ENCODE assay signal across 14 mouse cellular contexts in genomic region chr15:25763106-25763505, GRCm38 (mm10).
A peak's percentile ranks its signal among the peaks of the same experiment; 100 is the strongest.
DNase-seq lines count a peak whose midpoint lies in the region; ATAC-seq and TF ChIP-seq lines count a peak whose summit lies in the region.
"Had no signal": no experiment of that assay in that cellular context is flagged by ENCODE, and none has a peak within 500 bp of the region (broad histone marks: within the 10 kb centered on the region; RNA-seq: fewer than 3 reads in every experiment).

No protein-coding gene starts in this region.

- no peak for TF ChIP-seq CTCF in E14TG2a.4 (conservative IDR thresholded peaks at IDR 0.05; ENCODE audit: low read length)

- peaks cover 92% of the 10 kb centered on the region for H3K4me1 ChIP-seq in E14TG2a.4 (replicated peaks; ENCODE audit: low read depth, low read length)
- peaks cover 8% of the 10 kb centered on the region for H3K4me1 ChIP-seq in embryonic facial prominence, embryonic 11.5 days (ENCODE audit: control insufficient read depth, insufficient read depth, low read length)
- peaks cover 92% of the 10 kb centered on the region for H3K4me1 ChIP-seq in hindbrain, embryonic 10.5 days (replicated peaks)
- peaks cover 72% of the 10 kb centered on the region for H3K4me1 ChIP-seq in midbrain, embryonic 14.5 days (ENCODE audit: control insufficient read depth, insufficient read depth, low read length)
- H3K4me1 ChIP-seq in intestine, embryonic 16.5 days (ENCODE audit: control insufficient read depth, insufficient read depth, low read length) = peaks cover 28% of the 10 kb centered on the region

- no peak overlapping the region for H3K9ac ChIP-seq in embryonic facial prominence, embryonic 11.5 days (replicated peaks; ENCODE audit: low read length)
- no peak overlapping the region for H3K9ac ChIP-seq in midbrain, embryonic 14.5 days (replicated peaks; ENCODE audit: low read length)
- no peak overlapping the region for H3K9ac ChIP-seq in intestine, embryonic 16.5 days (ENCODE audit: low read depth, low read length)
- H3K9ac ChIP-seq: liver, postnatal 0 days had no signal

- no peak overlapping the region for H3K4me2 ChIP-seq in embryonic facial prominence, embryonic 11.5 days (ENCODE audit: low read depth, low read length)
- peak overlapping the region; percentile 41 for H3K4me2 ChIP-seq in midbrain, embryonic 14.5 days (ENCODE audit: low read length)
- H3K4me2 ChIP-seq in intestine, embryonic 16.5 days (ENCODE audit: low read depth, low read length) = no peak overlapping the region

- H3K9me3 ChIP-seq in E14TG2a.4 (ENCODE audit: low read length) = no peaks in the 10 kb centered on the region
- H3K9me3 ChIP-seq in embryonic facial prominence, embryonic 11.5 days (replicated peaks; ENCODE audit: control insufficient read depth, low read length) = no peaks in the 10 kb centered on the region
- no peaks in the 10 kb centered on the region for H3K9me3 ChIP-seq in hindbrain, embryonic 10.5 days
- no peaks in the 10 kb centered on the region for H3K9me3 ChIP-seq in midbrain, embryonic 14.5 days (ENCODE audit: control insufficient read depth, low read length)
- H3K9me3 ChIP-seq in intestine, embryonic 16.5 days (ENCODE audit: control insufficient read depth, low read length) = no peaks in the 10 kb centered on the region
- H3K9me3 ChIP-seq: megakaryocyte, embryonic 14.5 days had no signal

- peak overlapping the region; percentile 81 for H3K4me3 ChIP-seq in E14TG2a.4 (replicated peaks; ENCODE audit: low read length)
- H3K4me3 ChIP-seq in embryonic facial prominence, embryonic 11.5 days (ENCODE audit: low read depth, low read length) = no peak overlapping the region
- H3K4me3 ChIP-seq in hindbrain, embryonic 10.5 days = peak overlapping the region; percentile 32
- H3K4me3 ChIP-seq in midbrain, embryonic 14.5 days (replicated peaks; ENCODE audit: low read depth, low read length) = no peak overlapping the region
- no peak overlapping the region for H3K4me3 ChIP-seq in intestine, embryonic 16.5 days (ENCODE audit: low read length)
- H3K4me3 ChIP-seq: heart, adult 2 months; megakaryocyte, embryonic 14.5 days had no signal

- DNase-seq in embryonic facial prominence, embryonic 11.5 days (ENCODE audit: low spot score) = no peak
- no peak for DNase-seq in hindbrain, embryonic 10.5 days (ENCODE audit: low spot score)
- DNase-seq in midbrain, embryonic 14.5 days = peak; percentile 48
- no peak for DNase-seq in kidney, postnatal 25 days
- DNase-seq in adrenal gland, adult (ENCODE audit: inconsistent age in 2 of 2, low spot score in 1 of 2) = no peak
- DNase-seq in left cerebral cortex, postnatal 36 days (ENCODE audit: low spot score in 2 of 2) = no peak
- DNase-seq: cerebellum, adult 9-10 months; heart, adult 2 months; kidney, postnatal 4 days; liver, postnatal 0 days; thymus, postnatal 14 days had no signal

- ATAC-seq in embryonic facial prominence, embryonic 11.5 days (replicated peaks; ENCODE audit: insufficient number of reproducible peaks, low FRiP score, low TSS enrichment, low read depth) = no peak
- no peak for ATAC-seq in midbrain, embryonic 14.5 days (ENCODE audit: low FRiP score, low TSS enrichment)
- no peak for ATAC-seq in intestine, embryonic 16.5 days
- ATAC-seq: liver, postnatal 0 days had no signal

- 65% methylated on average over 7 of the region's 7 CpGs for WGBS in embryonic facial prominence, embryonic 11.5 days
- 41% methylated on average over 7 of the region's 7 CpGs for WGBS in hindbrain, embryonic 10.5 days
- 7% methylated on average over 7 of the region's 7 CpGs for WGBS in midbrain, embryonic 14.5 days
- WGBS in intestine, embryonic 16.5 days = 77% methylated on average over 7 of the region's 7 CpGs

- intact Hi-C loops in left cerebral cortex, postnatal 36 days (cut with DNase I) = no loop called here

- H3K27ac ChIP-seq in embryonic facial prominence, embryonic 11.5 days (replicated peaks; ENCODE audit: low read depth, low read length) = peak overlapping the region; percentile 56; the same call in 1 of the 2 replicates
- H3K27ac ChIP-seq in hindbrain, embryonic 10.5 days = peak overlapping the region; percentile 85
- peak overlapping the region; percentile 87 for H3K27ac ChIP-seq in midbrain, embryonic 14.5 days (replicated peaks; ENCODE audit: low read depth, low read length)
- H3K27ac ChIP-seq in intestine, embryonic 16.5 days (ENCODE audit: low read length) = no peak overlapping the region
- H3K27ac ChIP-seq: heart, adult 2 months had no signal

- H3K36me3 ChIP-seq in E14TG2a.4 (ENCODE audit: insufficient read depth, low read length) = peaks cover 61% of the 10 kb centered on the region
- no peaks in the 10 kb centered on the region; the same call in 1 of the 2 replicates for H3K36me3 ChIP-seq in embryonic facial prominence, embryonic 11.5 days (replicated peaks; ENCODE audit: control insufficient read depth, insufficient read depth, low read depth, low read length)
- 0 out of 2 replicates have a peak, but pooled peaks cover 3% of the 10 kb centered on the region for H3K36me3 ChIP-seq in hindbrain, embryonic 10.5 days
- no peaks in the 10 kb centered on the region for H3K36me3 ChIP-seq in midbrain, embryonic 14.5 days (ENCODE audit: control insufficient read depth, insufficient read depth, low read length)
- no peaks in the 10 kb centered on the region for H3K36me3 ChIP-seq in intestine, embryonic 16.5 days (ENCODE audit: control insufficient read depth, insufficient read depth, low read length)

- H3K27me3 ChIP-seq in E14TG2a.4 (ENCODE audit: insufficient read depth, low read length) = no peaks in the 10 kb centered on the region
- H3K27me3 ChIP-seq in embryonic facial prominence, embryonic 11.5 days (ENCODE audit: control insufficient read depth, insufficient read depth, low read length) = no peaks in the 10 kb centered on the region
- H3K27me3 ChIP-seq in hindbrain, embryonic 10.5 days (ENCODE audit: insufficient read depth, poor library complexity, severe bottlenecking) = peaks cover 5% of the 10 kb centered on the region; the same call in 1 of the 2 replicates
- no peaks in the 10 kb centered on the region for H3K27me3 ChIP-seq in midbrain, embryonic 14.5 days (ENCODE audit: control insufficient read depth, insufficient read depth, low read length)
- no peaks in the 10 kb centered on the region for H3K27me3 ChIP-seq in intestine, embryonic 16.5 days (replicated peaks; ENCODE audit: control insufficient read depth, insufficient read depth, low read length)
- H3K27me3 ChIP-seq: megakaryocyte, embryonic 14.5 days had no signal

Comparison
In these comparisons a context has a peak if more than half of its experiments do, and no peak if none do; other contexts are left out.
1. H3K4me3 ChIP-seq: peak in E14TG2a.4 (single experiment) and hindbrain, embryonic 10.5 days (single experiment); none in embryonic facial prominence, embryonic 11.5 days (single experiment), midbrain, embryonic 14.5 days (single experiment) and intestine, embryonic 16.5 days (single experiment).